Mouse (Mus musculus) ES-Bruce4 (cell line): ENCODE measurements at regions not wholly inside any gene's neighbourhood (a gene's known extent, or its start where the extent isn't known, plus 50 kb on each side); places are given as distances from the start of the nearest gene placed in this dataset.

Experiments
- CTCF ChIP-seq: IDR thresholded peaks from one replicate; pipeline ENCODE4 v1.8.1; 2011; ENCODE audit warnings: low read depth, low read length
- POLR2A ChIP-seq: IDR thresholded peaks from one replicate; pipeline ENCODE4 v1.8.1; 2011; ENCODE audit warnings: low read length; ENCODE audit not compliant: insufficient read depth

DNA sequence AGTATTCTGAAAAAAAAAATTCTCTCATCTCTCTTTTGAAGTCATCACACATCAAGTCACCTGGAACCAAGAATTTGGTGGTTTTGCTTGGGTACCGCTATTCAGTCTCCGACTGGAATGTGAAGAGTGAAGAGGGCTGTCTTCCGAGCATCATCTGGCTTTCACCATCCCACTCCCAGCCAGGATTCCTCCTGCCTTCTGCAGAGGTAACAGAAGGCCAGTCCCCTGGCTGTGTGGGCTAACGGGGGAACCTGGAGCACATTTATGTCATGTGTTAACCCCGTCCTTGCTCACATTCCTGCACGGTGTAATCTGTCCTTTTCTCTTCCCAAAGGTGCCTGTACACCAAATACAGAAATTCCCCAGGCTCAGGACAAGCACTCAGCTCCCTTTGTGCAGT, 61.6 kb upstream of the Sh3gl3 start:
- TF ChIP-seq CTCF (no peak), POLR2A (no peak)
